Mouse (Mus musculus) megakaryocyte, embryonic 14.5 days (primary cell): ENCODE data around the gene Arid4b. TPM values are rescaled to one million over a fixed set of nuclear protein-coding genes. Genes with fewer than 3 reads are reported as not detected.

Experiments used
- H3K27me3 ChIP-seq: replicated peaks from 2 replicates; pipeline ENCODE3; 2012; ENCODE audit warnings: inconsistent platforms
- H3K36me3 ChIP-seq: replicated peaks from 2 replicates; pipeline ENCODE3; 2012; ENCODE audit warnings: low read length, inconsistent platforms, mixed read lengths
- H3K4me1 ChIP-seq: 2 replicates; pipeline ENCODE4 v1.6.1; 2012; ENCODE audit warnings: inconsistent platforms
- H3K4me3 ChIP-seq: replicated peaks from 2 replicates; pipeline ENCODE3; 2012; ENCODE audit warnings: moderate library complexity, mild to moderate bottlenecking, inconsistent platforms
- H3K9me3 ChIP-seq: 2 replicates; pipeline ENCODE4 v1.6.1; 2012; ENCODE audit warnings: inconsistent platforms
- FLI1 ChIP-seq: IDR thresholded peaks from 2 replicates; pipeline ENCODE4 v1.6.1; 2012; ENCODE audit warnings: low read length, inconsistent platforms, mixed read lengths
- GATA1 ChIP-seq: IDR thresholded peaks from 3 replicates; pipeline ENCODE4 v1.6.1; 2012; ENCODE audit warnings: mixed read lengths, low read length, inconsistent platforms, borderline replicate concordance
- polyA plus RNA-seq: library from polyadenylated mRNA; stranded (reverse); fragments of >175 nt; gene quantifications from 2 replicates; pipeline ENCODE4 v1.2.3, GENCODE M21; 2012; ENCODE audit warnings: low replicate concordance; ENCODE audit not compliant: insufficient read depth

Gene Arid4b
- polyA plus RNA-seq, 1 experiment: 3.9 TPM

- Histone ChIP-seq H3K4me3 (no peak overlapping the region), H3K4me1 (peaks cover 42% of the 10 kb centered on the region), H3K9me3 (no peaks in the 10 kb centered on the region), H3K36me3 (peaks cover 34% of the 10 kb centered on the region), H3K27me3 (no peaks in the 10 kb centered on the region)
- TF ChIP-seq GATA1 (no peak), FLI1 (no peak)
Measured at GRCm38 (mm10) chr13:14075326-14075725, 12.3 kb downstream of the Arid4b start.

- Histone ChIP-seq H3K36me3 (peaks cover 23% of the 10 kb centered on the region), H3K9me3 (no peaks in the 10 kb centered on the region), H3K27me3 (no peaks in the 10 kb centered on the region), H3K4me3 (no peak overlapping the region), H3K4me1 (peaks cover 21% of the 10 kb centered on the region)
- no peak for TF ChIP-seq FLI1
- TF ChIP-seq GATA1: no peak
Measured at GRCm38 (mm10) chr13:14088669-14089068, 25.6 kb downstream of the Arid4b start.

GRCm38 (mm10) chr13:14103026-14103425 lies 40.0 kb downstream of the Arid4b start:
- Histone ChIP-seq H3K36me3 (peaks cover 8% of the 10 kb centered on the region), H3K4me1 (peaks cover 36% of the 10 kb centered on the region), H3K4me3 (no peak overlapping the region), H3K27me3 (no peaks in the 10 kb centered on the region), H3K9me3 (no peaks in the 10 kb centered on the region)
- TF ChIP-seq GATA1: no peak
- TF ChIP-seq FLI1: no peak

GRCm38 (mm10) chr13:14110154-14110873 lies 47.3 kb downstream of the Arid4b start:
- peak overlapping the region; percentile 15 for H3K4me3 ChIP-seq
- TF ChIP-seq FLI1 (no peak), GATA1 (no peak)
- H3K27me3 ChIP-seq: no peaks in the 10 kb centered on the region
- peaks cover 10% of the 10 kb centered on the region for H3K36me3 ChIP-seq
- H3K9me3 ChIP-seq: no peaks in the 10 kb centered on the region
- peaks cover 41% of the 10 kb centered on the region for H3K4me1 ChIP-seq

- H3K27me3 ChIP-seq: no peaks in the 10 kb centered on the region
- peaks cover 43% of the 10 kb centered on the region for H3K4me1 ChIP-seq
- H3K4me3 ChIP-seq: no peak overlapping the region
- H3K9me3 ChIP-seq: no peaks in the 10 kb centered on the region
- H3K36me3 ChIP-seq: peaks cover 11% of the 10 kb centered on the region
- TF ChIP-seq GATA1 (no peak), FLI1 (no peak)
Measured at GRCm38 (mm10) chr13:14111146-14111545, 48.1 kb downstream of the Arid4b start.

- H3K36me3 ChIP-seq: peaks cover 20% of the 10 kb centered on the region
- peaks cover 43% of the 10 kb centered on the region for H3K4me1 ChIP-seq
- no peaks in the 10 kb centered on the region for H3K9me3 ChIP-seq
- TF ChIP-seq GATA1: no peak
- TF ChIP-seq FLI1: no peak
- no peak overlapping the region for H3K4me3 ChIP-seq
- H3K27me3 ChIP-seq: no peaks in the 10 kb centered on the region
Measured at GRCm38 (mm10) chr13:14113746-14114528, 50.9 kb downstream of the Arid4b start.

- no peak overlapping the region for H3K4me3 ChIP-seq
- H3K36me3 ChIP-seq: peaks cover 26% of the 10 kb centered on the region
- TF ChIP-seq FLI1 (no peak), GATA1 (no peak)
- H3K9me3 ChIP-seq: no peaks in the 10 kb centered on the region
- no peaks in the 10 kb centered on the region for H3K27me3 ChIP-seq
- H3K4me1 ChIP-seq: peaks cover 28% of the 10 kb centered on the region
Measured at GRCm38 (mm10) chr13:14115805-14116204, 52.8 kb downstream of the Arid4b start.

GRCm38 (mm10) chr13:14131651-14132050 lies 68.6 kb downstream of the Arid4b start:
- H3K4me3 ChIP-seq: no peak overlapping the region
- peaks cover 3% of the 10 kb centered on the region; the same call in 1 of the 2 replicates for H3K4me1 ChIP-seq
- H3K36me3 ChIP-seq: peaks cover 84% of the 10 kb centered on the region
- TF ChIP-seq FLI1 (no peak), GATA1 (no peak)
- no peaks in the 10 kb centered on the region for H3K27me3 ChIP-seq
- no peaks in the 10 kb centered on the region for H3K9me3 ChIP-seq

GRCm38 (mm10) chr13:14142294-14142966 lies 79.4 kb downstream of the Arid4b start:
- H3K4me1 ChIP-seq: peaks cover 11% of the 10 kb centered on the region
- H3K36me3 ChIP-seq: peaks cover 65% of the 10 kb centered on the region
- no peak for TF ChIP-seq FLI1
- no peak for TF ChIP-seq GATA1
- H3K4me3 ChIP-seq: no peak overlapping the region
- H3K27me3 ChIP-seq: no peaks in the 10 kb centered on the region
- no peaks in the 10 kb centered on the region for H3K9me3 ChIP-seq

GRCm38 (mm10) chr13:14177989-14178388 lies 115.0 kb downstream of the Arid4b start:
- no peaks in the 10 kb centered on the region for H3K27me3 ChIP-seq
- H3K4me3 ChIP-seq: no peak overlapping the region
- no peaks in the 10 kb centered on the region; the same call in 1 of the 2 replicates for H3K4me1 ChIP-seq
- no peaks in the 10 kb centered on the region for H3K9me3 ChIP-seq
- H3K36me3 ChIP-seq: peaks cover 63% of the 10 kb centered on the region
- TF ChIP-seq GATA1 (no peak), FLI1 (no peak)
